Mouse (Mus musculus) c-Kit-positive CD71-positive TER-119-positive erythroid progenitor cells, embryonic 14.5 days (primary cell): ENCODE results near the gene Cdc7.
A peak's percentile ranks its signal among the peaks of the same experiment; 100 is the strongest.

ENCODE experiments used
- DNase-seq: peaks from one replicate; pipeline ENCODE4 v3.0.0-alpha.2; 2013; ENCODE audit warnings: low spot score

Gene Cdc7

DNA sequence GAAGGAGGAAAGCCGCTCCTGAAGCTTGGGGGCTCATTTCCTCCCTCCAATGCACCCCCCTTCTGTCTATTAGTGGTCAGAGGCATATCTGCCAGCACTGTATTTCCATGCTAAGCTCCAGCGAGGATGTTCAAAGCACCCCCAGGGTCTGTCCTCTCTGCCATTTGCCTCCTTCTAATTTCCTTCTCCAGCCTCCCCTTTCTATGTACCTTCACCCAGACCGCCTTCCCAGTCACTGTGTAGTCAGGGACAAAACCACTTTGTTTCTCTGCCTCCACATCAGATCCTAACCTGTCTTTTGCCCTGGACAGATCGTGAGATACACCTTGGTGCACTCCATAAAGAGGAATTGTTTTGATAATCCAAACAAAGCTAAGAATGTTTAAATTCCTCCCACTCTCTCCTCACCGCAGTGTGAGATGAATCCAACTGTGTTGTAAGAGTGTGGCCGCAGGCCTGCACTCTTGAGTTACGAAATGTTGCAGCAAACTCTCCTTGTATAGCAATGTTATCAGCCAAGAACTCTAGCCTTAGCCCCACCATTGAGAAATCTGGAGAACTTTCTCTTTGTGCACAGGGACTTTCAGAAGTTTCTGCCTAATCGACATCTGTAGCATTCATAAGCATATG, 27.3 kb downstream of the Cdc7 start:
- no peak for DNase-seq

DNA sequence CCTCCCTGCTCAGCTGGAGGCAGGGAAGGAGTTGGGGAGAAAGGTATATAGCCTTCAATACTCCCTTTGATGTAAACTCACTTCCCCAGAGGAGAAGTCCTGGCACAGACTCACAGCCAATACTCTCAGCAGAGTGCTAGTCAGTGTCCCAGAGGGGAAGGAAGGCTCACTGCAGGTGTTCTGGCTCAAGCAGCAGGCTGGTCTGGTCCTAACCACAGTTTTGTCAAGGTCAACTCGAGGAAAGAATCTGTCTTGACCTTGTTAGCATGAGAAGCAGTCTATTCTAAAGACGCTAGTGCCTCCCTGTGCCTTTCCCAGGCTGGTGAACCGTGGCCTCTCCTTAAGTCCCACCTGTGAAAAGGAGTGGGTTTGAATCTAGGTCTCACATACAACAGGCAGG, 30.6 kb downstream of the Cdc7 start:
- DNase-seq, result no peak

DNA sequence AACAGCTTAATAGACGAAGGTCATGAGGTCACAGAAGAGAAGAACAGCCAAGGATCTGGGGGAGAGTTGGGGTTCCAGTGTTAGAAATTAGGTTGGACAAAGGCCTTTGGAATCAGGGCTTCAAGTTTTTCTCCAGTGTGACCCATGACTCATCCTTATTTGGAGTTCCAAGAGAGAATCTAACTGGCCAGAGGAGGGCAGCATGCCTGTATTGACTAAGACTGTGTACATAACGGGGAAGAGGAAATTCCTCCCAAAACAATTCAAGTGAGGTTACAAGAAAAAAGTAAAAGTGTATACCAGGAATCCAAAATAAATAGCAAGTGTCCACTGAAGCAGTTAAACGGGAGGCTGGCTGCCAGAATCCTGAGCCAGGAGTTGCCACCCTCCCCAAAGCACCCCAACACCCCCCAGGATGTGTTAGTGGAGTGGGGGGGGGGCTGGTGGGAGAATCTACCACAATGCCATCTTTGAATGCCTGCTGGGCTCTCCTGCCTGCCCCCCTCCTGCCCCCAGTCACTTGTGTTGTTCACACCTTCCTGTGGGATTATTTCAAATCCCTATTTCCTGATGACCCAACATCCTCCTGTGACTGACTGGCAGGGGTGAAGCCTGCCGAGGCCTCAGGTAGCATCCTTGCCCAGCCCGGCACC, 31.9 kb downstream of the Cdc7 start:
- no peak for DNase-seq

DNA sequence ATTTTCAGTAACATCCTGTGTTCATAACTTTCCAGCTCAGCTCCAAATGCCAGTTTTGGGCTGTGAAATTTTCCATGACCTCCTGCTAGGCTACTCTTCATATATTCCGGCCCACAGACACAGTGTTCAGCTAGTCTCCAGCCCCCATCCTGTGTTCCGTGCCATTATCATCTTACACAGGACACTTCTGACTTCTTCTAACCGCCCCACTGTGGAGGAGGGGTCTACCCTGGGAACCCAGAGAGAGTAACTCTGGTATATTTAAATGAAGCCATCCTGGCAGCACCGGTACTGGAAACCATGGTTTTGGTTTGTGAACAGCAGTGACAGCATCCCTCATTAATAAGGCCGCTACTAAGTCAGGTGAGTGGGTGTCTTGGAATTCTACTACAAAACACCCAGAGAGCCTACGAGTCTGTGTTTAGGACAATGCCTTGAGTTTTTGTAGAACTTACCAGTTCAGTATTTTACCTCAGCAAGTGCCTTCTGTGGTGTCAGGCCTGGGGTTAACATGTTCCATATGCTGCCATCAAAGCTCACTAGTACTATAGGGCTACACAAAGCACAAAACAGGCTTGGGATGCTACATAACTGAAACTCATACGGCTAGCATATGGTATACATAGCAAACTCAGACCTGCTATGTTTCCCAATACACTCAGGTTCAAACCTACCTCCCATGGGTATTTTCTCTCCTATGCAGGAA, 32.6 kb downstream of the Cdc7 start:
- no peak for DNase-seq

DNA sequence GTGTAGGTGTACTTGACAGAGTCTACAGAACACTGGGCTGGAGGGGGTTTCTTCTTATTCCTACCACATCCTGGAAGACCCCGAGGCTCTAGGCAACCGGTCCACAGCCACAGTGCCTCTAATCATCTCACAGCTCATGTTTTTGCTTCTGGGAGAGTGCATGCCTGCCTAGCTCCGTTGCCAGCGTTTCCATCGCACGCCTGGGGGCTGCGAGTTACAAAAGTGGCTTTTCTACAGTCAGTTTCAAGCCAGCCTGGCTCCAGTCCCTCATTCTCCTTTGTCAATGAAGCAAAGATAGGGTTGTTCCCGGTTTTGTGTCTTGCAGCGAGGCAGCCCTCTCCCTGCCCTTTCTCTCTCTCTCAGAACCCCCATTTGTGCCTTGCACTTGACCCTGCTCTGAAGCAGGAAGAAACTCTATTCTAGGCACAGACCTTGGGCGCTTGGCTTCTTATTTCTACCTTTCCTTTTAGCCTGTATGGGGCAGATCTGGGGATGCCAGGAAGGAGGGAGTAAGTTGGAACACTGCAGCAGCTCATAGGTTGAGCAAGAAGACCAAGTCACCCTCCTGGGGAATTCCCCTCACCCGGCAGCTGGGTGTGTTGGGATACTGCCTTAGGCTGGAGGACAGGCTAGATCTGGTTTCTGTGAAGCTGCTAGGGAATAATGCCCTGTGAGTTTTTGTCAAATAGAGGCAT, 37.4 kb downstream of the Cdc7 start:
- no peak for DNase-seq

DNA sequence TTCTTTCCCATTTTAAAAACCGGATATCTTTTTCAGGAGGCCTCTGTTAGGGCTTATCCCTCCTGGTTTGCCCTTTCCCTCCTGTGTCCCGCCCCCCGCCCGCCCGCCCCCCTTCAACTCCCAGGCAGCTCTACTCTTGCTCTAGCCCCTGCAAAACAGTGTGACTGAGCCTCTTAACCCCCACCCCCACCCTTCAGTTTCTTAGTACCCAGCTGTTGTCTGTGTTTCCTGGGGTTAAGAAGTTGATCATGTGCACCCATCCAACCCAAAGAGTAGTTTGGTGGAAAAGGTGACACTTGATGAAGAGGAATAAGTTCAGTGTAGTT, 37.9 kb downstream of the Cdc7 start:
- no peak for DNase-seq

DNA sequence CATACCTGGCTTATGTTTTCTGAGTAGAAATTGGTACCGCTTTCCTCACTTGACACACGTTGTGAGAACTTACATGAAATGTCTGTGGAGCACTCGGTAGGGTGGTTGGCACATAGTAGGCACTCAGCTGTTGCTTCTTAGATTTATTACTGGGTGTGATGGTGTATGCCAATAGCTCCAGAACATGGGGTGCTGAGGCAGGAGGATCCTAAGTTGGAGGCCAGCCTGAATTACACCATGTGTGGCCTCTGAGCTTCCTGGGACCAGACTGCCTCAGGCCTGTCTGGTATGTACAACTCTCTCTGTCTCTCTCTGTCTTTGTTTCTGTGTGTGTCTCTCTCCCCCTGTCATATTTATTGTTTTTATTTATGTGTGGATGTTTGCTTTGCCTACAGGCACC, 45.6 kb downstream of the Cdc7 start:
- DNase-seq, result no peak

DNA sequence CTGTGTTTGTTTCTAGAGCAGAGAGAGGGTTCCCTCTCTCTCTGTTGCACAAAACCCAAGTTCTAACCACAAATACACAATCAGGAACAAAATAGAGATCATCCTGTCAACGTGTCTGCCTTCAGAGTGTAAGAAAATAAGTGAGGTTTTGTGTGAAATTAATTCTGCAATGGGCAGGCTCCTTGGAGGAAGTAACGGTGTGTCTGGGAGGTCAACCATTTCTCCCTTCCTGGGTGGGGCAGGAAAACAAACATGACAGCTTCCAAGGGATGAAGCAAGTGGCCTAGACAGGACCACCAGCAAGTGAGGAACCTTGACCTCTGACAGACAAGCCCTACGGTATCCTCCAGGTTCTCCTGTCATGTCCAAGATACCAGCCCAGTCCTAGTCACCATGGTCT, 46.2 kb downstream of the Cdc7 start:
- no peak for DNase-seq

DNA sequence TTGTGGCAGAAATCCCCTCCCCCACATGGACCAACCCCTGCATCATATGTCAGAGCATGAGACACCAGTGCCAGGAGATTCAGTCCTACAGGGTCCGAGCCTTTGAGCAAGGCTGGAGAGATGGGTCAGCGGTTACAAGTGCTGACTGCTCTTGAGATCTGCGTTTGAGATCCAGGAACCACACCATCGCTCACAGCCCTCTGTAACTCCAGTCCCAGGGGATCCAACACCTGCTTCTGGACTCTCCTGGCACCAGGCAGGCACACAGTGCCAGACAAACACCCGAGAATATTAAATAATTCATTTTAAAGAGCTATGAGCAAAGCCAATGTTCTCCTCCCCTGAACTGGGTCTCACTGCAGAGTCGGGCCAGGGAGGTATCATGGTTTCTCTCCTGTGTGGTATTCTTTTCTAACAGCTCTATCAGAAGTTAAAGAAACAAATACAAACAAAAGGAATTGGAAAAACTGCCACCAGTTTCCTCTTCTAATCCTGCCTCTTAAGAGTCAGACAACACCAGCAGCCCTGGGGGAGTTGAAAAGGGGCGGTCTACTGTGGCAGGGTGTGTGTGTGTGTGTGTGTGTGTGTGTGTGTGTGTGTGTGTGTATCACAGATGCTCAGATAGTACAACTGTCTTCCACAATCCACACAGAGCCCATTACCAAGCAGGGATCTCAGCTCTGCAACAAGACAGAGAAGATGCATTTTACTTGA, 47.4 kb downstream of the Cdc7 start:
- DNase-seq, result no peak

DNA sequence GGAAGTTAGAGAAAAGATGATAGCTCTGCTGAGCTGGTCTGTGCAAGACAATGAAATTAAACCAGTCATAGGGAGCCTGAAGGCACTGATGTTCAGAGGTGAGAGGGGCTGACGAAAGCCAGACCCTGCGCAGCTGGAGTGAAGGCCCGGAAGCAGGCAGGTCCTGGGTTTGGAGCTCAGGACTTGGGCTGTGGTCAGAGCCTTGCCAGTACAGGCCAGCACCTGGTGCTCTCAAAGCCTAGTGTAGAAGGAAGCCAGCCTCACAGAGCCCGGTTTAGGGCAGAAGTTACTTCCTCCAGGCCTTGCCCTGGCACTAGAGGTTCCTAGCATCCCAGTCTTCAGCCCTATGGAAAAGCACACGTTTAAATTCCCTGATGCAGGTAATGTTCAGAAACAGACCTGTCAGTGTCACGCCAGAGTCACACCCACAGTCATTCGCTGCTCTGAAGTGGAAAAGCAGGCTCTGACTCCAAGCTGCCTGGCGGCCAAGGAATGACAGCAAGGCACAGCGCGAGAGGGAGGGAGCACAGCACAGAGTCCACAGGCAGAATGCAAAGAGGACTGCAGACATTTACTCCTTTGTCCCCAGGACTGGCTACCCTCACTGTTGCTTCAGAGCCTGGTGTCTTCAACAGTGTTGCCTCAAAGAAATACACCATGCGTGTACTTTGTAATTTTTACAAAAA, 48.1 kb downstream of the Cdc7 start:
- DNase-seq, result no peak

DNA sequence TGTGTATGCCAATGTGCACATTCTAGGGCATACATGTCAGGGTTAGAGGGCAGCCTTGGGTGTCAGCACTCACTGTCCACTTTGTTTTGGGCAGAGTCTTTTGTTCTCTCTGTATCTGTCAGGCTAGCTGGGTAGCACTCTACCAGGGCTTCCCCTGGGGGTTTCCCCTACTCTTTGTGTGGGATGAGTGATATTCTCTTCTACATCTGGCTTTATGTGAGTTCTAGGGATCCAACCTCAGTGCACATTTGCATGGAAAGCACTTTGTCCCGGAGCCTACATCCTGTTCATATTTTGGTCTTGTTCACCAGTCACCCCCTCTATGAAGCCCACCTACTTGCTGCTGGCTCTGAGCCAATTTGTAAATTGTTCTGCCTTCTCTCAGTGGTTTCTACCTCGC, 49.3 kb downstream of the Cdc7 start:
- DNase-seq, result no peak

DNA sequence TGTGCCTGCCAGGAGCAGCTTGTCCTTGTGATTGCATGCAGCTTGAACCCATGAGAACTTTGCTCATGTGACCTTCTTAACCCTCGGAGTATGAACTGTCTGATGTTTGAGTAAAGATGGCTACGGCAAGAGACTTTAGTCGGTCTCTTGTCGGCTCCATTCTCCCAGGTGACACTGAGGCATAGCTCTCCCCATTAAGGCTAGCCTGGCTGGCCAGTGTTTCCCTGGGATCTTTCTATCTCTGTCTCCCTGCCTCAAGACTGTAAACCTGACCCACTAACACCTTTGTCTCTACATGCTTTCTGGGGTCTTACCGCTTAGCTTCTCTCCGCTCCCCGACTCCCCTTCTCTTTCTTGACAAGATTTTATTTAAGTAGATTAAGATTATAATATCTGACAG, 50.0 kb downstream of the Cdc7 start:
- DNase-seq, result no peak

DNA sequence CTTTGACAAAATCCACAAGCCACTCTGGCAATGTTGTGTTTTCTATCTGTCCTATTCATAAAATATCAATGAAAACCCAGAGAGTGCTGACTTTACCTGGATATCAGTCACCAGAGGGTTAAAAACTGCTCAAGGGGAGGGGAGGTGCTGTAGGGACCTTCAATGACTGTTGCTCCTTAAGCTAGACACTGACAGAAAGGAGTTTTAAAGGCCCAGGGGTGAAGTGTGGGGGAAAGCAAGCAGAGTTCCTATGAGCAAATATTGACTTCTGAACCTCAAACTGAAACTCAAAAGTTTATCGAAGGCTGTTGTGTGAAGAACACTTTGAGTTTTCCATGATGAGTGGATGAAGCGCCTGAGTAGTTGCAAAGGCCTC, 50.9 kb downstream of the Cdc7 start:
- DNase-seq, result no peak

DNA sequence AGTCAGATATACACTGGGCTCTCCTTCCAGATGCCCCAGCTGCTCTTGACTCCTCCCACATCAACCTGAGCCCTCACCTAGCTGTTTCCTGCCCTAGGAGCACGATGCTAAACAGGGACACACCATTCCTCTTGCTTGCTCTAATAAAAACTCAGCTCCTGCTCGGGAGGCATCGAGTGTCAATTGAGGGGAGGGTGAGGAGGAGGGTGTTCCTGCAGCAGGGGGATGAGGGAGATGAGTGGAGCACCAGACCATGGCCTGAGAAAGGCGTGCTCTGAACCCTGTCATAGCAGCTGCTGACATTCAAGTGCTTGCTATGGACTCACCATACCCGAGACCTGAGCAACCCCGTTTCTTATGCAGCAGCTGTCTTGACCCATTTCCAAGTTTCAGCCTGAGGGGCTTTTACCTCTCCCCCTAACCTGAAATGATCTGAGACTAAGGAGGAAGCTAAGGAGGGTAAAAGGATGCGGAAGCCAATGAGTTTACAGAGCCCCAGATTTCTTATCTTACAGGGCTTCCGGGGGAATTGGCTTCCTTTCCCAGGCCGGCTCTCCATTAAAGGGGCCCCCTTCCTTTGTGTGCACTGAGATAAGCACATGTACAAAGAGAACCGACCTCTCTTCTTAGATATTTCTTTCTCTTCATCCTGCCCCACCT, 51.4 kb downstream of the Cdc7 start:
- DNase-seq, result peak; percentile 55

DNA sequence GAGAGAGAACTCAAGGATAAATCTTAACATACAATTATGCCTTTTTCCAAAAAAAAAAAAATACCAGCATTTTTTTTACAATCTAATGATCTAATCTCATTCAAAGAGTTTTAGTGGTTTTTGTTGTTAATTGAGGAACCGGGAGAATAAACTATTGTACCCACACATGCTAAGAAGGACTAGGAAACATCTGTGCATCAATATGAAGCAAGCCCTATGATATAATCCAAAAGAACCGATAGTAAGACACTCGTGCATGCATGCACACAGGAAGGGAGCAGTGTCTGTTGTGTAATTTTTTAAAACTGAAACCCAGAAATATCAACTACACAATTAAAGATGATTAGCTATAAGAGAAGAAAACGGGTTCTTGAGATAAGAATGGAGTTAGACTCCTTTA, 52.4 kb downstream of the Cdc7 start:
- no peak for DNase-seq

DNA sequence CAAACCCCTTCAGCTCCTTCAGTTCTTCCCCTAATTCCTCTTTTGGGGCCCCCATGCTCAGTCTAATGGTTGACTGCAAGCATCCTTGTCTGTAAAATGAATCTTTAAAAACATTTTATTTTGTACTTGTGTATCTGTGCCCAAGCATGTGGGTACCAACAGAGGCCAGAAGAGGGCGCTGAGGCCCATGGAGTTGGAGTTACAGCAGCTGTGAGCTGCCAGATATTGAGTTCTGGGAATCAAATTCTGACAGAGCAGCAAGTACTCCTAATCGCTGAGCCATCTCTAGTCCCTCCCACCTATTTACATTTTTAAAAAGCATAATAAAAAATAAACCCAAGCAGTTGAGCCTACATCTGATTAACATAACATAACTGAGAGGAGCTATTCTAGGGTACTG, 53.4 kb downstream of the Cdc7 start:
- DNase-seq, result peak; percentile 50

DNA sequence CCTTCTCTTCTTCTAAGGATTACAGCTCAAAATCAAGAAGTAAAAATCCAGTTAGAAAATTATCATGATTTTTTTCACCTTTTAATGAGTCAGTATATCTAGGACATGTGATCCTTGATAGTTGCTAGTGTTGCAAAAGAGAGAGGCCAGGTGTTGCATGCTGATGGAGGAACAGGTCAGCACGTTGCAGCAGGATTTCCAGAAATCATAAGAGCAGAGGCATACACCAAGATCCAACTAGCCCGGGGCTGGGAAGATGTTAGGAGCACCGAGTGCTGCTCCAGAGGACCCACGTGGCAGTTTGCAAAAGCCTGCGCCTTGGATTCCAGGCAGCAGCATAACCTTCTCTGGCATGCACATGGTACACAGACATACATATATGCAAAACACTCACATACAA, 54.9 kb downstream of the Cdc7 start:
- DNase-seq, result no peak

DNA sequence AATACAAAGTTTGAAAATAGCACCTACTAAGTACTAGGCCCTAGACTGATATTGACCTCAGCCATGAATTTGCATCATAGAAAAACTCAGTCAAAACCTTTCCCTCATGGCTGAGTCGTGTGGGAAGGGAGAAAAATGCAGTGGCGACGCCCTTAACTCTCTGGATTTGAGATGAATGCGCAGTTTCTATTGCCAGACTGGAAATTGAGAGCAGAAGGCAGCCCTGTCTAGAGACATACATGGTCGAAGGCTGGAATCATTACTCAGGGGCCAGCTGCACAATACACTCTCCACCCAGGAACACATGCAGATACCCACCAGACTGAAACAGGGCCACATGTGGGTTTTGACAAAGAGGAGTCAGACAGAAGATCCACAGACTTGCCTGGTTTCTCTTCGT, 55.8 kb downstream of the Cdc7 start:
- no peak for DNase-seq

DNA sequence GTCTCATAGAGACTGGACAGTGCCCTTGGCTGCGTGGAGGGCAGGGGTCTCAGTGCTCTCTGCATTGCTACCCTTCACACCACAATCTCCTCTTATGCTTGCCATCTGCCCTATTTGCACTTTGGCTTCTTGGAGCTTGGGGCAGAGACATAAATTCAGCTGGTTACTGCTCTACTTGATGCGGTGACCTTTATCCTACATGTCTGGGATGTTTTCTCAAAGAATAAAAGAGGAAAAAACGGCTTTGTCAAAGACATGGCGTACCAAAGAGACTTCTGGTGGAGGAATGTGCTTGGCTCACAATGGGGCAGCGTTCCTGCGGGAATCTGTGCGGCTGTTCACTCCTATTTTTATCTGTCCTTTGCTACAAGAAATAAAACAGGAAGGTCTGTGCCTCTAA, 56.2 kb downstream of the Cdc7 start:
- DNase-seq, result no peak

DNA sequence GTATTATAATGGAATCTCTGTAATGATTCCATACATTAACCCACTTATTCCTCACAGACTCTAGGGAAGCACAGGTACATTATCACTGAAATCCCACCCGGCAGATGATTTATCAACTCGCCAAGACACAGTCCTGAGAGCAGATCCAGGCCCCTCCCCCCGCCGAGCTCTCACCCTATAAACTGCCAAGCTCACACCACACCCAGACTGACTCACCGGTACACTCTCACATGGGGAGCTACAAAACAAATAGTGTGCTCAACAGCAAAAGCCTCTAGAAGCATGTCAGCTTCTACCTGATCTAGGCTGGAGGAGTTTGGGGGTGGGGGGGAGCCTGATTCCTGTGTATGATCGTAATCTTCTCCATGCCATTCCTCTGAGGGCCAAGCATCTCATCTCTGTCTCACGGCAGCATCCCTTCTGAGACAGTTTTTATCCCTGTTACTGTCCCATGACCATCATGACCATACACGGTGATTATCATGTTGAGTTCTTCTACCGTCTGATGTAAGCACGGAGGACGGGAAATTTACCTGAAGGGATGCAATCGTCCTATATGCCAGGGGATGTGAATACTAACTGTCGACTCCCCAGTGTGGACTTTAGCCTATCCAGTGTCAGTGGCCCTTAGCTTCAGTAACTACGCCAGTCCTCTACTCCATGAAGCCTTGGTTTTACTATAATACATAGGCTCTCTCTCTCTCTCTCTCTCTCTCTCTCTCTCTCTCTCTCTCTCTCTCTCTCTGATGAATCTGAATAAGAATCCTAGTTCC, 57.4 kb downstream of the Cdc7 start:
- DNase-seq, result no peak

DNA sequence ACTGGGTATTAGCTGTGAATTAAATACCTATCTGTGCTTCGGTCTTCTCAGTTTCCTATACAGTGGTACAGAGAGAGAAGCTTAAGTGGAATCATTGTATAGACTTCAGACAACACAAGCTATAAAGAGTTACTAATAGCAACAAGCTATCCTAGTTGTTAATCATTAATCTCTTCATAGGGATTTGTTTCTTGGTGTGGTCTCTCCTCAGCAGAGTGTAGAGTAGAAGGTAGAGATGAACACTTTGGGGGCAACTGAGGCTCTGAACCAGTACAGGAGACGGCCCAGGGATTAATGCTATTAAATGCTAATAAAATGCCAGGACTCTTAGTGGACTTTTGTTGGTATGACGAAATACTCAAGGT, 57.9 kb downstream of the Cdc7 start:
- no peak for DNase-seq
